Mouse (Mus musculus) megakaryocyte, embryonic 14.5 days (primary cell): ENCODE data around the gene Nxph1.

Source experiments
- FLI1 ChIP-seq: IDR thresholded peaks from 2 replicates; pipeline ENCODE4 v1.6.1; 2012; ENCODE audit warnings: low read length, inconsistent platforms, mixed read lengths
- GATA1 ChIP-seq: IDR thresholded peaks from 3 replicates; pipeline ENCODE4 v1.6.1; 2012; ENCODE audit warnings: mixed read lengths, low read length, inconsistent platforms, borderline replicate concordance

DNA sequence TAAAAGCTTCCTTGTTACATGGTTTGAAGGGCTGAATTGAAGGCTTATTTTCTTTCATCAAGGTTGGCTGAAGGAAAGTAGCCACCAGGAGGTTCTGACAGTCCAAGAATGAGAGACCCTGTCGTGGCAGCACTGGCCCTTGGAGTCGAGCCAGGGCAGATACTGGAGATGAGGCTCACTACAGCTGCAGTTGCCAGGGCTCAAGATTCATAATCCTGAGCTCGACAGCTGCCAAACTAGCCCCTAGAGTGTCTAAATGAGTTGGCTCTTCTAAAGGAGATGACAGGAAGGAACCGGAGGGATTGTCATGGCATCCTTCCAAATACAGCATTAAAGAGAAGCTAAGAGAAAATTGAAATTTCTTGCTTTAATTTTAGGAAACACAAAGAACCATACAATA lies 78.9 kb downstream of the Nxph1 start:
- TF ChIP-seq GATA1 (no peak), FLI1 (no peak)
